Mouse (Mus musculus) liver, embryonic 14.5 days (tissue): ENCODE data around the gene BC017158.

Source experiments
- CTCF ChIP-seq: IDR thresholded peaks from 2 replicates; pipeline ENCODE4 v1.5.1; 2016; ENCODE audit warnings: antibody characterized with exemption, low read depth, control low read depth
- EP300 ChIP-seq: IDR thresholded peaks from 2 replicates; pipeline ENCODE4 v1.6.1; 2016; ENCODE audit warnings: antibody characterized with exemption, low read depth

- TF ChIP-seq CTCF: no peak
- no peak for TF ChIP-seq EP300
These were observed 57.7 kb downstream of the BC017158 start for GRCm38 (mm10) chr7:128240131-128240784.
